Mouse (Mus musculus): Measurements from ENCODE around the gene Lrp8.
A peak's percentile ranks its signal among the peaks of the same experiment; 100 is the strongest.

GRCm38 (mm10) chr4:107892663-107893062 is 90.6 kb downstream of the Lrp8 start:
- no peak for TF ChIP-seq POLR2A (IDR thresholded peaks at IDR 0.05; ENCODE audit: extremely low read depth, insufficient read depth, low read length)
- peak; percentile 54 for TF ChIP-seq CTCF (IDR thresholded peaks at IDR 0.05; ENCODE audit: low read depth, low read length)

Data from liver, adult 2 months (tissue).